Mouse (Mus musculus) small intestine, adult 2 months (tissue): ENCODE results near the gene Krt6b.

Experiments used
- CTCF ChIP-seq: fragments of 200-500 bp; IDR thresholded peaks from 2 replicates; pipeline ENCODE4 v1.5.1; 2012; ENCODE audit warnings: low read depth, mild to moderate bottlenecking, control low read depth, inconsistent platforms, low read length, moderate library complexity, mixed read lengths; ENCODE audit not compliant: insufficient replicate concordance, insufficient read length; ENCODE audit errors: extremely low read depth
- POLR2A ChIP-seq: fragments of 200-500 bp; IDR thresholded peaks from 2 replicates; pipeline ENCODE4 v1.6.1; 2012; ENCODE audit warnings: low read depth, mild to moderate bottlenecking, control low read depth, inconsistent platforms, low read length, moderate library complexity

GRCm38 (mm10) chr15:101714356-101714755, 34.3 kb upstream of the Krt6b start:
- TF ChIP-seq CTCF (no peak), POLR2A (no peak)
